Mouse (Mus musculus) stomach, postnatal 0 days (tissue): ENCODE measurements around the gene D630039A03Rik. TPM values are rescaled to one million over a fixed set of nuclear protein-coding genes. Genes with fewer than 3 reads are reported as not detected.

Experiments
- ATAC-seq: fragments of 200-750 bp; cut with Nextera tagmentation; 2 replicates; pipeline ENCODE4 v1.8.0; 2017; ENCODE audit not compliant: low FRiP score, low TSS enrichment
- DNase-seq: peaks from one replicate; pipeline ENCODE4 v3.0.0-alpha.2; 2016; ENCODE audit warnings: low spot score
- H3K27ac ChIP-seq: fragments of 300-500 bp; sonication (generic); replicated peaks from 2 replicates; pipeline ENCODE4 v1.5.1; 2014; ENCODE audit warnings: mild to moderate bottlenecking, control low read depth
- H3K27me3 ChIP-seq: fragments of 300-500 bp; sonication (generic); 2 replicates; pipeline ENCODE4 v1.6.1; 2014; ENCODE audit warnings: low read length; ENCODE audit not compliant: control insufficient read depth, insufficient read depth
- H3K36me3 ChIP-seq: fragments of 300-500 bp; sonication (generic); 2 replicates; pipeline ENCODE4 v1.6.1; 2014; ENCODE audit warnings: low read length, mixed read lengths; ENCODE audit not compliant: control insufficient read depth, insufficient read depth
- H3K4me1 ChIP-seq: fragments of 300-500 bp; sonication (generic); replicated peaks from 2 replicates; pipeline ENCODE4 v1.6.1; 2014; ENCODE audit warnings: antibody characterized with exemption; ENCODE audit not compliant: control insufficient read depth, insufficient read depth
- H3K4me2 ChIP-seq: fragments of 300-500 bp; sonication (generic); replicated peaks from 2 replicates; pipeline ENCODE4 v1.6.1; 2014; ENCODE audit warnings: low read depth, mild to moderate bottlenecking, control low read depth, moderate library complexity
- H3K4me3 ChIP-seq: fragments of 300-500 bp; sonication (generic); 2 replicates; pipeline ENCODE4 v1.5.1; 2014; ENCODE audit warnings: low read depth, low read length, control low read depth
- H3K9ac ChIP-seq: fragments of 300-500 bp; sonication (generic); 2 replicates; pipeline ENCODE4 v1.6.1; 2014; ENCODE audit warnings: mild to moderate bottlenecking, low read length, control low read depth, mixed read lengths
- H3K9me3 ChIP-seq: fragments of 300-500 bp; sonication (generic); 2 replicates; pipeline ENCODE4 v1.6.1; 2016; ENCODE audit warnings: low read length; ENCODE audit not compliant: control insufficient read depth
- CTCF ChIP-seq: IDR thresholded peaks from 2 replicates; pipeline ENCODE4 v1.5.1; 2016; ENCODE audit warnings: antibody characterized with exemption, low read depth, mild to moderate bottlenecking, moderate library complexity
- EP300 ChIP-seq: optimal IDR thresholded peaks from 2 replicates; pipeline ENCODE3; 2016; ENCODE audit warnings: antibody characterized with exemption
- WGBS: fragments of 180-500 bp; shearing (Covaris S2); extraction: QIAGEN DNeasy Blood & Tissue Kit; methylation state at CpG from one replicate; pipeline ENCODE4 v1.1.7; 2014; 5-methylcytosine and 5-hydroxymethylcytosine counted together
- polyA plus RNA-seq: library from polyadenylated mRNA; unstranded; fragments of >200 nt; fragmentation: Nextera tagmentation; extraction: Ambion mirVana; gene quantifications from 2 replicates; pipeline ENCODE4 v1.2.1, GENCODE M21; 2015

Gene D630039A03Rik
- polyA plus RNA-seq: 12.7 and 14.2 TPM in 2 replicates

GRCm38 (mm10) chr4:57916201-57916661 lies at the start of gene D630039A03Rik:
Gene D630039A03Rik, minus strand, starts transcription at chr4:57916297.
- DNase-seq (peak; percentile 90), ATAC-seq (peak; percentile 77)
- no peaks in the 10 kb centered on the region; the same call in 1 of the 2 replicates for H3K4me1 ChIP-seq
- TF ChIP-seq EP300: no peak
- TF ChIP-seq CTCF: no peak
- no peaks in the 10 kb centered on the region for H3K27me3 ChIP-seq
- no peaks in the 10 kb centered on the region for H3K36me3 ChIP-seq
- peak within 1 kb of the TSS; percentile 18 for H3K9ac ChIP-seq
- peak within 1 kb of the TSS; percentile 49 for H3K4me2 ChIP-seq
- H3K9me3 ChIP-seq: no peaks in the 10 kb centered on the region
- peak within 1 kb of the TSS; percentile 87 for H3K27ac ChIP-seq
- peak within 1 kb of the TSS; percentile 26 for H3K4me3 ChIP-seq
- 6% methylated on average over 9 of the region's 9 CpGs for WGBS

GRCm38 (mm10) chr4:57965516-57965915 lies 49.4 kb upstream of the D630039A03Rik start:
- Histone ChIP-seq H3K9me3 (no peaks in the 10 kb centered on the region), H3K27ac (no peak overlapping the region), H3K4me1 (no peaks in the 10 kb centered on the region), H3K27me3 (no peaks in the 10 kb centered on the region), H3K4me3 (no peak overlapping the region), H3K36me3 (no peaks in the 10 kb centered on the region), H3K9ac (no peak overlapping the region), H3K4me2 (no peak overlapping the region)
- 88% methylated on average over 4 of the region's 4 CpGs for WGBS
- DNase-seq (no peak), ATAC-seq (no peak)
- no peak for TF ChIP-seq EP300
- TF ChIP-seq CTCF: no peak

- no peaks in the 10 kb centered on the region for H3K9me3 ChIP-seq
- H3K4me3 ChIP-seq: no peak overlapping the region
- H3K27ac ChIP-seq: no peak overlapping the region
- DNase-seq (no peak), ATAC-seq (no peak)
- no peak overlapping the region for H3K9ac ChIP-seq
- no peak overlapping the region for H3K4me2 ChIP-seq
- no peaks in the 10 kb centered on the region for H3K27me3 ChIP-seq
- H3K4me1 ChIP-seq: no peaks in the 10 kb centered on the region
- H3K36me3 ChIP-seq: no peaks in the 10 kb centered on the region
- 47% methylated on average over 1 of the region's 1 CpGs for WGBS
- no peak for TF ChIP-seq EP300
Measured at GRCm38 (mm10) chr4:57964143-57964542, 48.0 kb upstream of the D630039A03Rik start.

GRCm38 (mm10) chr4:57959056-57959455 lies 43.0 kb upstream of the D630039A03Rik start:
- ATAC-seq: no peak
- DNase-seq: no peak
- WGBS: 72% methylated on average over 8 of the region's 8 CpGs
- no peak overlapping the region for H3K4me3 ChIP-seq
- TF ChIP-seq CTCF (no peak), EP300 (no peak)
- no peaks in the 10 kb centered on the region for H3K36me3 ChIP-seq
- H3K9ac ChIP-seq: no peak overlapping the region
- no peaks in the 10 kb centered on the region for H3K27me3 ChIP-seq
- no peak overlapping the region for H3K4me2 ChIP-seq
- no peaks in the 10 kb centered on the region for H3K9me3 ChIP-seq
- peaks cover 9% of the 10 kb centered on the region; the same call in 1 of the 2 replicates for H3K4me1 ChIP-seq
- no peak overlapping the region for H3K27ac ChIP-seq

GRCm38 (mm10) chr4:57958098-57958497 lies 42.0 kb upstream of the D630039A03Rik start:
- peaks cover 9% of the 10 kb centered on the region; the same call in 1 of the 2 replicates for H3K4me1 ChIP-seq
- no peaks in the 10 kb centered on the region for H3K27me3 ChIP-seq
- no peak overlapping the region for H3K4me3 ChIP-seq
- TF ChIP-seq EP300 (no peak), CTCF (no peak)
- DNase-seq: no peak
- no peaks in the 10 kb centered on the region for H3K36me3 ChIP-seq
- H3K9ac ChIP-seq: no peak overlapping the region
- no peak overlapping the region for H3K4me2 ChIP-seq
- 72% methylated on average over 9 of the region's 9 CpGs for WGBS
- H3K27ac ChIP-seq: no peak overlapping the region
- H3K9me3 ChIP-seq: no peaks in the 10 kb centered on the region
- ATAC-seq: no peak

GRCm38 (mm10) chr4:57957200-57958085 lies 41.3 kb upstream of the D630039A03Rik start:
- 44% methylated on average over 11 of the region's 11 CpGs for WGBS
- peak overlapping the region; percentile 57 for H3K4me2 ChIP-seq
- ATAC-seq: no peak
- H3K9me3 ChIP-seq: no peaks in the 10 kb centered on the region
- peak overlapping the region; percentile 76 for H3K4me3 ChIP-seq
- no peaks in the 10 kb centered on the region for H3K27me3 ChIP-seq
- no peak for DNase-seq
- TF ChIP-seq CTCF: no peak
- TF ChIP-seq EP300: no peak
- peak overlapping the region; percentile 69 for H3K9ac ChIP-seq
- H3K4me1 ChIP-seq: peaks cover 9% of the 10 kb centered on the region; the same call in 1 of the 2 replicates
- H3K36me3 ChIP-seq: no peaks in the 10 kb centered on the region
- H3K27ac ChIP-seq: peak overlapping the region; percentile 99
